Mouse (Mus musculus) small intestine, adult 2 months (tissue): ENCODE data around the gene Add2.

ENCODE experiments used
- CTCF ChIP-seq: fragments of 200-500 bp; IDR thresholded peaks from 2 replicates; pipeline ENCODE4 v1.5.1; 2012; ENCODE audit warnings: low read depth, mild to moderate bottlenecking, control low read depth, inconsistent platforms, low read length, moderate library complexity, mixed read lengths; ENCODE audit not compliant: insufficient replicate concordance, insufficient read length; ENCODE audit errors: extremely low read depth
- POLR2A ChIP-seq: fragments of 200-500 bp; IDR thresholded peaks from 2 replicates; pipeline ENCODE4 v1.6.1; 2012; ENCODE audit warnings: low read depth, mild to moderate bottlenecking, control low read depth, inconsistent platforms, low read length, moderate library complexity

DNA sequence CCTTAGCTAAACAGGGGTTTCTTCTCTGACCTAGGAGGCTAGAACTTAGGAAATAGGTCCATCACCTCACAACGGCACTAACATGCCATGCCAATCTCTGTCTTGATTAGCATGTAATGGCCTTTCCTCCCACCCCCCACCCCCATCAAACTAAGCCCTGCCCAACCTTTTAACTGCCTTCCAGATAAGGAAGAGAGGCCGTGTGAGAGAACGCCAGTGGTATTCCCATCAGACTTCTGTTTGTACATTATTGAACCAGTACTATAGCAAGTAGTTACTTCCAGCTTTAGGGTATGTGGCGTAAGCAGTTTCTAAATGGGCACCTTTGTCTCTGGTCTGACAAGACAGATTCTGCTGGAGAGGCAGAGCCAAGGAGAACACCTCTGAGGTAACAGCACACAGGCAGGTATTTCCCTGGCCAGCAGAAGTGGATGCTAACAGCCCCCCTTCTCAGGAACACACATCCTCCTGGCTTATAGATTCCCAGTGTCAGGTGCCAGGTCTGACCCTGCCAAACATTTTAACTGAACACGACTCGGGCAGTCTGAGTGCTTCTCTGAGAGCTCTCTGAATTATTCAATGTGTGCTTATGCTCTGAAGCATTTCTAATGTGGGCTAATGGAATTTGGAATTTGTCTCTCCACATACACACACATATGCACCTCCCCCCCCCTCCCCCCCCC lies 22.2 kb downstream of the Add2 start:
- TF ChIP-seq CTCF (no peak), POLR2A (no peak)
